Mouse (Mus musculus) hindbrain, postnatal 0 days (tissue): Measurements from ENCODE around the gene Olfr456. TPM values are rescaled to one million over a fixed set of nuclear protein-coding genes. Genes with fewer than 3 reads are reported as not detected.
A peak's percentile ranks its signal among the peaks of the same experiment; 100 is the strongest.
"Not testable (repeated sequence)": the region's sequence is repeated elsewhere in the genome, so short reads cannot be mapped to it uniquely, and the experiment has no call there.

Experiments used
- ATAC-seq: fragments of 200-750 bp; cut with Nextera tagmentation; 2 replicates; pipeline ENCODE4 v1.8.0; 2017; ENCODE audit warnings: mild to moderate bottlenecking, moderate TSS enrichment, moderate library complexity
- DNase-seq: peaks from one replicate; pipeline ENCODE4 v3.0.0-alpha.2; 2015; ENCODE audit warnings: low spot score
- H3K27ac ChIP-seq: fragments of 300-500 bp; sonication (generic); 2 replicates; pipeline ENCODE4 v1.5.1; 2014; ENCODE audit warnings: mild to moderate bottlenecking
- H3K27me3 ChIP-seq: fragments of 300-500 bp; sonication (generic); 2 replicates; pipeline ENCODE4 v1.6.1; 2014; ENCODE audit warnings: low read length, mixed read lengths; ENCODE audit not compliant: insufficient read depth
- H3K36me3 ChIP-seq: fragments of 300-500 bp; sonication (generic); 2 replicates; pipeline ENCODE4 v1.6.1; 2014; ENCODE audit warnings: low read length, mixed read lengths; ENCODE audit not compliant: insufficient read depth
- H3K4me1 ChIP-seq: fragments of 300-500 bp; sonication (generic); 2 replicates; pipeline ENCODE4 v1.6.1; 2014; ENCODE audit warnings: antibody characterized with exemption, low read length, mixed read lengths; ENCODE audit not compliant: insufficient read depth
- H3K4me2 ChIP-seq: fragments of 300-500 bp; sonication (generic); 2 replicates; pipeline ENCODE4 v1.6.1; 2014; ENCODE audit warnings: low read depth, mild to moderate bottlenecking, low read length, moderate library complexity, mixed read lengths
- H3K4me3 ChIP-seq: fragments of 300-500 bp; sonication (generic); 2 replicates; pipeline ENCODE4 v1.5.1; 2014; ENCODE audit warnings: low read length
- H3K9ac ChIP-seq: fragments of 300-500 bp; sonication (generic); replicated peaks from 2 replicates; pipeline ENCODE4 v1.6.1; 2014; ENCODE audit warnings: mild to moderate bottlenecking, low read length, moderate library complexity, mixed read lengths
- H3K9me3 ChIP-seq: fragments of 300-500 bp; sonication (generic); 2 replicates; pipeline ENCODE4 v1.6.1; 2016; ENCODE audit warnings: low read length, mixed read lengths
- CTCF ChIP-seq: IDR thresholded peaks from 2 replicates; pipeline ENCODE4 v1.5.1; 2016; ENCODE audit warnings: antibody characterized with exemption, control low read depth, low read depth
- WGBS: fragments of 180-500 bp; shearing (Covaris S2); extraction: QIAGEN DNeasy Blood & Tissue Kit; methylation state at CpG from one replicate; pipeline ENCODE4 v1.1.7; 2014; 5-methylcytosine and 5-hydroxymethylcytosine counted together
- polyA plus RNA-seq: library from polyadenylated mRNA; unstranded; fragments of >200 nt; fragmentation: Nextera tagmentation; extraction: Ambion mirVana; gene quantifications from 2 replicates; pipeline ENCODE4 v1.2.1, GENCODE M21; 2015
- total RNA-seq: library from RNA; depleted of rRNA; stranded (reverse); fragments of >200 nt; gene quantifications from 2 replicates; pipeline ENCODE4 v1.2.3, GENCODE M21; 2014; rRNA removed

Gene Olfr456
- total RNA-seq: not detected in 2 replicates
- not detected in 2 replicates for polyA plus RNA-seq

DNA sequence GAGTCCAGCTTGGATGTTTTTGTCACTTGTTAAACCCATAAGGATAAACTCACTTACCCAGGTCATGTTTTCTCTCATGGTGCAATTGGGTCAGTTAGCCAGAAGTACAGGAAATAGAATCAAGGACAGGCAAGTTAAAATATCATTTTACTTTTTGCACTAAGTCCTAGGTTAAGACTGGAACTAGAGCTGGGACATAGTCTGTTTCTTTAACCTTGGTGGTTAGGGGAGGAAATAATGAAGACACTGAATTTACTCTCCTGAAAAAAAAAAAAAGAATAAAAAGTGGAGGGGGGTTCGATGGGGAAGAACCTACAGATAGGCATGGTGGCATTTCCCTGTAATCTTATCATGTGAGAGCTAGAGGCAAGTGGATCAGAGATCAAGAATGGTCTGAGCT is at the start of gene Olfr456:
TSS of gene Olfr456 (minus strand) at position 101 of the 400 bp plus-strand sequence.
- Histone ChIP-seq H3K27me3 (no peaks in the 10 kb centered on the region), H3K9me3 (no peaks in the 10 kb centered on the region), H3K36me3 (no peaks in the 10 kb centered on the region), H3K4me1 (no peaks in the 10 kb centered on the region), H3K9ac (no peak within 1 kb of the TSS), H3K4me3 (no peak within 1 kb of the TSS), H3K4me2 (no peak within 1 kb of the TSS), H3K27ac (no peak within 1 kb of the TSS)
- DNase-seq (no peak), ATAC-seq (no peak)
- 84% methylated on average over 1 of the region's 1 CpGs for WGBS
- no peak for TF ChIP-seq CTCF

DNA sequence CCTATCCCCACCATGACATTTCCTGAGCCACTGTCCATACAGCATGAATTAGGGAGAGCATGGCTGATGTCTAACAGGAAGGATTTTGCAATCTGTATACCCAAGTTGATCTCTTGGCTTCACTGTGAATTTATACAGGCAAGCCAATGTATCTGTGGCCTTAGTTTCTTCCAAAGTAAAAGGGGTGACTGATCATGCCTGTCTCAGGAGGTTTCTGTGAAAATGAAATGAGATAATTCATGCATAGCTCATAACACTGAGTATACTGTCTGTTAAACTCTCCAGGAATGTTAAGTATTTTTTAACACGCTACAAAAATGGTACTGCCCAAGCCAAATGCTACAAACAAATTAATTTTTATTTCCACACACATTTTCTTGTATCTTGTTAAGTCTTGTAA is 26.4 kb upstream of the Olfr456 start:
- TF ChIP-seq CTCF: no peak
- Histone ChIP-seq H3K4me2 (no peak overlapping the region), H3K9ac (no peak overlapping the region), H3K9me3 (no peaks in the 10 kb centered on the region), H3K4me1 (no peaks in the 10 kb centered on the region), H3K27me3 (no peaks in the 10 kb centered on the region), H3K36me3 (no peaks in the 10 kb centered on the region), H3K27ac (no peak overlapping the region), H3K4me3 (no peak overlapping the region)
- no peak for ATAC-seq
- DNase-seq: no peak
- WGBS: 87% methylated on average over 1 of the region's 1 CpGs

DNA sequence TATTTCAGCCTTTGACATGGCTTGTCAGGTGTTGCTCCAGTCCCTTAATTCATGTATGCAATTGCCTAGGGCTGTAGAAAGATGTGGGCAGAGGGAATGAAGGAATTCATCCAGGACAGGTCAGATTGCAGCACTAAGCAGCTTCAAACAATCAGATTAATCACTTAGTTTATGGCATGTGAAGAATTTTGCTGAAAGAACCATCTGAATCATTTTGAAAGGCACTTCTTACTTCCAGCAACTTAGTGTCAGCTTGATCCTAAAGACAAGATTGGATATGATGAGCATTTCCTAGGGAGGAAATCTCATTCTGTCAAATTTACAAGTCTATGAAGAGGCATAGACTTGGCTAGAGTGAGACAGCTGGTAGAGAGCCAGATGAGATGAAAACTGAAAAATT is 22.3 kb upstream of the Olfr456 start:
- no peak overlapping the region for H3K4me2 ChIP-seq
- no peak overlapping the region for H3K9ac ChIP-seq
- ATAC-seq (no peak), DNase-seq (no peak)
- no peaks in the 10 kb centered on the region for H3K9me3 ChIP-seq
- H3K4me1 ChIP-seq: no peaks in the 10 kb centered on the region
- H3K36me3 ChIP-seq: no peaks in the 10 kb centered on the region
- H3K27me3 ChIP-seq: no peaks in the 10 kb centered on the region
- H3K4me3 ChIP-seq: no peak overlapping the region
- no peak for TF ChIP-seq CTCF
- H3K27ac ChIP-seq: no peak overlapping the region

DNA sequence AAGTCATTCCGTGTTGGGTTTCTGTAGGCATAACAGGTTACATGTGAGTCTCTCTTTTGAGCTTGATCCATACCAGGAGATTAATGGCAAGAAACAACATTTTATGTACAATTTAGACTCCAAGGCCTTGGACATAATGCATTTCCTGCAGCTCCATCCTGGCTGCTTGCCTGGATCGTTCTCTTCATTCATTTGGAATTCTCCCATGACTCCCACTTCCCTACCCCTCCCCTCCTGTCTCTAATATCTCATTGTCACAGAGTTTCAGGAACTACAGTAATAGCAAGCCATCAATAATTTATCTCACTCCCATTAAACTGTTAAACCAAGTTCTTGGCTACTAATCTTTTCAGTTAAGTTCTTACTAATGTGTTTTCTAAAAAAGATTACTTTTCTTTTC is 16.5 kb upstream of the Olfr456 start:
- Histone ChIP-seq H3K9me3 (no peaks in the 10 kb centered on the region), H3K27me3 (no peaks in the 10 kb centered on the region), H3K9ac (no peak overlapping the region), H3K4me3 (no peak overlapping the region), H3K4me2 (no peak overlapping the region), H3K27ac (no peak overlapping the region), H3K4me1 (no peaks in the 10 kb centered on the region), H3K36me3 (no peaks in the 10 kb centered on the region)
- WGBS: 57% methylated on average over 2 of the region's 2 CpGs
- peak; percentile 3 for DNase-seq
- ATAC-seq: no peak
- no peak for TF ChIP-seq CTCF

DNA sequence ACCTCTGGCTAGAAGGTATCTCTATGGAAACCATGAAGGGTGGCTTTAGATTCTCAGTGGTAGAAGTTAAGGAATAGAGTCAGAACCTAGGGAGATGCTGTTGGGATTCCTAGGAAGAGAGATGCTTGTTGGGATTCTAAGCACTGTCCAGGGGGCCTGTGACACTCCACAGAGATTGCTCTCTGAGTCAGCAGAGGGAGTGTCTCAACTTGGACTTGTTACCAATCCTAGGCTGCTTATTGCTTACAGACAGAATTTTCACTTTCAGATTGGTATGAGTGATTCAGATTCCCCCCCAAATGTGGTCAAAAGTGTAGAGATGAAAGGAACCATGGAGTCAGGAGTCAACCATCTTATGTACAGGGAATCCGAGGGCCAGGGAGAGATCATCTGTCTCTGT is 2.7 kb upstream of the Olfr456 start:
- no peak for ATAC-seq
- no peak overlapping the region for H3K4me3 ChIP-seq
- no peaks in the 10 kb centered on the region for H3K36me3 ChIP-seq
- H3K9me3 ChIP-seq: no peaks in the 10 kb centered on the region
- no peak overlapping the region for H3K27ac ChIP-seq
- no peak for TF ChIP-seq CTCF
- no peak overlapping the region for H3K4me2 ChIP-seq
- no peak overlapping the region for H3K9ac ChIP-seq
- WGBS: 78% methylated on average over 1 of the region's 1 CpGs
- no peaks in the 10 kb centered on the region for H3K4me1 ChIP-seq
- no peak for DNase-seq
- H3K27me3 ChIP-seq: no peaks in the 10 kb centered on the region

DNA sequence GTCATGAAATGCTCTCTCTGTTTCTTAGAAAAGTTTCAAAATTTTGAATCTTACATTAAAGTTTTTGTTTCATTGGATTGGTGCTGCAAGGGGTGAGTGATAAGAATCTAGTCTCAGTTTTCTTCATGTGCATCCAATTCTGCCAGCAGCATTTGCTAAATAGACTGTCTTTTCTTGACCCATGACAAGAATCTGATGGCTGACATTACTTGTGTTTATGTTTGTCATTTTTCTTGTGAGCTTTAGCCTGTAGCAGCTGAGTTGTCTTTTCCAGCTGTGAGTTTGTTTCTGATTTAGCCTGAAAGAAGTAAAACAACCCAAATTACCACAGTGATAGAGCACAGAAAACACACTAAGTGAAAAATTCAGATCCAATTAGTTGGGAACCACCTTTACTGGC is 2.4 kb downstream of the Olfr456 start:
- Histone ChIP-seq H3K36me3 (no peaks in the 10 kb centered on the region), H3K27ac (no peak overlapping the region), H3K27me3 (no peaks in the 10 kb centered on the region), H3K4me3 (no peak overlapping the region), H3K4me2 (no peak overlapping the region), H3K9me3 (no peaks in the 10 kb centered on the region), H3K9ac (no peak overlapping the region), H3K4me1 (no peaks in the 10 kb centered on the region)
- TF ChIP-seq CTCF: no peak
- ATAC-seq (no peak), DNase-seq (no peak)

DNA sequence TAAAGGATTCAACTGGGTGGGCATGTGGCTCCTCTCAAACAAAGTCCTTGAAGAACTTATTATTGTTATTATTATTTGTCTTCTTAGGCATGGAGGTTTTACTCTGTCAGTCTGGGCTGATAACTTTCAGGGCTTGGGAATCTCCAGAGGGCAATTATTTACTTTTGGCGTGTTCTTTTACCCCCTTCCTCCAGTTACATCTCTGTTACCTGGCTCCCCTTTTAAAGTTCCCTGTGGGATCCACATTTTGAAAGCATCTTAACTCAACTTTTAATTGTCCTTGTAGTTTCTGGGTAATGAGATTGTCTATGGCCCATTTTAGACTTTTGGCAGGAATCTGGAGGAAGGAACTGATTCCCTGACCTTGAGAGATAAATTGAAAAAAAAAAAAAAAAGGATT is 10.8 kb downstream of the Olfr456 start, which contains the start of gene Olfr457:
TSS of gene Olfr457 (minus strand) at position 101 of the 400 bp plus-strand sequence.
- TF ChIP-seq CTCF: no peak

DNA sequence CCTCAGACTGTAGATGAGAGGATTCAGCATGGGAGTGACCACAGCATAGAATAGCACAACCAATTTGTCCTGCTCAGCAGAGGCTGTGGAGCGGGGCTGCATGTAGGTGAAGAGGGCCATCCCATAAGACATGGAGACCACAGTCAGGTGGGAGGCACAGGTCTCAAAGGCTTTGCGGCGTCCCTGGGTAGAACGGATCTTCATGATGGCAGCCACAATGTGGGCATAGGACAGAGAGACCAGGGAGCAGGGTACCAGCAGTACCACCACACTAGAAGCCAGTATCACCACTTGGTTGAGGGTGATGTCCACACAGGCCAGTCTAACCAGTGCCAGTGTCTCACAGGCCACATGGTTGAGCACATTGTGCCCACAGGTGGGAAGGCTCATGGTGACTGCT is 15.7 kb downstream of the Olfr456 start:
- H3K27ac ChIP-seq, ATAC-seq, H3K9ac ChIP-seq, H3K9me3 ChIP-seq, H3K27me3 ChIP-seq, DNase-seq, H3K4me2 ChIP-seq, H3K4me1 ChIP-seq, H3K4me3 ChIP-seq, H3K36me3 ChIP-seq: not testable (repeated sequence)
- 97% methylated on average over 4 of the region's 4 CpGs for WGBS

More for the DNA sequence above, 10.8 kb downstream of the Olfr456 start, which contains the start of gene Olfr457:
- H3K27me3 ChIP-seq: no peaks in the 10 kb centered on the region
- no peak for DNase-seq
- H3K9ac ChIP-seq: no peak within 1 kb of the TSS
- no peak within 1 kb of the TSS for H3K27ac ChIP-seq
- H3K4me2 ChIP-seq: no peak within 1 kb of the TSS
- H3K9me3 ChIP-seq: no peaks in the 10 kb centered on the region
- H3K4me3 ChIP-seq: no peak within 1 kb of the TSS
- ATAC-seq: no peak
- no peaks in the 10 kb centered on the region for H3K36me3 ChIP-seq
- no peaks in the 10 kb centered on the region for H3K4me1 ChIP-seq
- WGBS: 84% methylated on average over 1 of the region's 1 CpGs
